Mouse (Mus musculus) spleen, adult 12 weeks (tissue): ENCODE data around the gene Ecel1.

Experiments
- DNase-seq: peaks from one replicate; pipeline ENCODE4 v3.0.0; 2022; ENCODE audit warnings: low spot score

The Ecel1 gene

GRCm38 (mm10) chr1:87156199-87156587 is at the start of gene Ecel1:
Gene Ecel1 (minus strand): TSS chr1:87156521.
- DNase-seq: no peak

- no peak for DNase-seq
Measured at GRCm38 (mm10) chr1:87205502-87205901, 49.2 kb upstream of the Ecel1 start.

GRCm38 (mm10) chr1:87205038-87205437 is 48.7 kb upstream of the Ecel1 start:
- no peak for DNase-seq

GRCm38 (mm10) chr1:87204465-87204864 is 48.1 kb upstream of the Ecel1 start, which contains the start of gene Chrng:
Gene Chrng (plus strand): TSS chr1:87204657.
- no peak for DNase-seq

GRCm38 (mm10) chr1:87203779-87204178 is 47.5 kb upstream of the Ecel1 start:
- DNase-seq: no peak

GRCm38 (mm10) chr1:87201848-87202247 is 45.5 kb upstream of the Ecel1 start:
- no peak for DNase-seq

GRCm38 (mm10) chr1:87200811-87201210 is 44.5 kb upstream of the Ecel1 start:
- no peak for DNase-seq

- DNase-seq: no peak
Measured at GRCm38 (mm10) chr1:87198119-87199065, 42.1 kb upstream of the Ecel1 start.

GRCm38 (mm10) chr1:87197296-87197695 is 41.0 kb upstream of the Ecel1 start:
- DNase-seq: no peak

- DNase-seq: no peak
Measured at GRCm38 (mm10) chr1:87190429-87190828, 34.1 kb upstream of the Ecel1 start, which contains the start of gene Chrnd. Gene Chrnd (plus strand): TSS chr1:87190607.

- peak; percentile 37 for DNase-seq
Measured at GRCm38 (mm10) chr1:87187037-87187355, 30.7 kb upstream of the Ecel1 start.

GRCm38 (mm10) chr1:87186261-87187036 is 30.1 kb upstream of the Ecel1 start:
- no peak for DNase-seq

- no peak for DNase-seq
Measured at GRCm38 (mm10) chr1:87185526-87185925, 29.2 kb upstream of the Ecel1 start.

- peak; percentile 37 for DNase-seq
Measured at GRCm38 (mm10) chr1:87184751-87185139, 28.4 kb upstream of the Ecel1 start.

- DNase-seq: no peak
Measured at GRCm38 (mm10) chr1:87183998-87184750, 27.9 kb upstream of the Ecel1 start.

GRCm38 (mm10) chr1:87183013-87183412 is 26.7 kb upstream of the Ecel1 start, which contains the start of gene Prss56:
Gene Prss56 (plus strand): TSS chr1:87183313.
- DNase-seq: no peak

GRCm38 (mm10) chr1:87180896-87181295 is 24.6 kb upstream of the Ecel1 start:
- no peak for DNase-seq

GRCm38 (mm10) chr1:87175852-87176292 is 19.6 kb upstream of the Ecel1 start:
- DNase-seq: no peak

GRCm38 (mm10) chr1:87174006-87174955 is 18.0 kb upstream of the Ecel1 start:
- no peak for DNase-seq

- DNase-seq: no peak
Measured at GRCm38 (mm10) chr1:87172316-87172715, 16.0 kb upstream of the Ecel1 start.

- DNase-seq: no peak
Measured at GRCm38 (mm10) chr1:87171312-87171711, 15.0 kb upstream of the Ecel1 start.
